Mouse (Mus musculus) spleen, embryonic (tissue): ENCODE data around the gene Tcea3.

Experiments
- CTCF ChIA-PET: fragments of 350-600 bp; sonication (Branson Sonifier 250); formaldehyde crosslinking; loops from one replicate; lab custom pipeline; 2022; lab: Charles Lee

Tcea3 gene

DNA sequence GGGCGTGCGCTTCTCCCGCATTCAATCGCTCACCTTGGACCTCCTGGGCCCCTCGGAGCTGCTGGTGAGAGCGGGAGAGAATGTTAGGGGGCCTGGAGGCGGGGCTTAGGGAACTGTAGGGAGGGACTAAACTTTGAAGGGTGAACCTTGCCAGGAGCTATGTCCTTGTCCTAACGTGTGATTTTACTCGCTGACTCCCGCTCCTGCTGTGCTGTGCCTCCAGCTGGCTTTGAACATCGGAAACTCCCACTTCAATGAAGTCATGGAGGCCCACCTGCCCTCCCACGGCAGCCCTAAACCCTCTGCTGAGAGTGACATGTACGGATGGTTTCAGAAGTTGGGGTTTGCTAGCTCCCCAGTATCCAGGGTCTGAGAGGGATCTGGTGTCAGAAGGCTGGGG, 8.9 kb upstream of the Tcea3 start:
- CTCF ChIA-PET = no interaction called here

DNA sequence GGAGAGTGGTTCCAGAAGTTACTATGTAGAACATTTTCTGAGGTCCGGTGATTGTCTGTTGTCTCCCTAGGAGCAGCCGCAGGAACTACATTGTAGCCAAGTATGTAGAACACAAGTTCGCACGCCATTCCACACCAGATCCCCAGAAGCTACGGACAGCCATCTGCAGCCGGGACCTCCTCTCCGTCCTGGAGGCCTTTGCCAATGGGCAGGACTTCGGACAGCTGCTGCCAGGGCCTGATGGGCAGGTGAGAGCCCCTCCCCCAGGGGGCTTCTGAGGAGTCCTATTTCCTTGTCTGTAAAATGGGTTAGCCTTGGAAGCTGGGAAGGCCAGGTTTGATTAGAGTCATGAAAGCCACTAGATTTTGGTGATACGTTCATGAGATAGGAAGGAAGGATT, 8.4 kb upstream of the Tcea3 start:
- CTCF ChIA-PET = no interaction called here

DNA sequence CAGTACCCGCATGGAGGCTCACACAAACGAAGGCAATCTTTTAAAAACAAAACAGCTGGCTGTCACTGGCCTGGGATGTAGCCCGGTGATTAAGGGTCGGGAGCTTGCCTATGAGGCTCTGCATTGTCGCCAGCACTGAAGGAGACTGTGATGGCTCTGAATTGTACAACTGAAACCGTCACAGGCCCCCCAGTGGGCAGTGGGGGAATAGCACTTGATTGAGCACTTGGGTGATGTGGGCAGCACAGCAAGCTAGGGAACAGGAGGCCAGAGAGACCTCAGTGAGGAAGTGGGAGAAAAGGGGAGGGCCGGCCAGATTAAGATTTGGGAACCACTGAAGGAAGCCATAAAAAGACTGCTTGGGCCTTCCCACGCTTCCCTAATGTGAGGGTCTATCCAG, 7.9 kb upstream of the Tcea3 start:
- CTCF ChIA-PET = no interaction called here

DNA sequence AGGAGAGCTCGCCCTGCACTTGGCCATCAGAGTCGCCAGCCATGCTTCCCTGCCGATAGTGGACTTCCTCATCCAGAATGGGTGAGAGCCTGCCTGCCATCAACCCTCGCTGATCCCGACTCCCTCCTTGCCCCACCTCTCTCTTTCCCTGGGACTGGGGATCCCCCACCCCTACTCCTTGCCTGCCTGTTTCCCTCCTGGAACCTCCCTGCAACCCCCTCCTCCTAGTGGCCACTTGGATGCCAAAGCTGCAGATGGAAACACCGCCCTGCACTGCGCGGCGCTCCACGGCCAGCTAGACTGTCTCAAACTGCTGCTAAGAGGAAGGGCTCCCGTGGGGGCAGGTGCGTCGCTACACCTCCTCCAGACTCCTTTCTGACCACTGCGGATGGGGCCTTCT, 7.4 kb upstream of the Tcea3 start:
- CTCF ChIA-PET = no interaction called here

DNA sequence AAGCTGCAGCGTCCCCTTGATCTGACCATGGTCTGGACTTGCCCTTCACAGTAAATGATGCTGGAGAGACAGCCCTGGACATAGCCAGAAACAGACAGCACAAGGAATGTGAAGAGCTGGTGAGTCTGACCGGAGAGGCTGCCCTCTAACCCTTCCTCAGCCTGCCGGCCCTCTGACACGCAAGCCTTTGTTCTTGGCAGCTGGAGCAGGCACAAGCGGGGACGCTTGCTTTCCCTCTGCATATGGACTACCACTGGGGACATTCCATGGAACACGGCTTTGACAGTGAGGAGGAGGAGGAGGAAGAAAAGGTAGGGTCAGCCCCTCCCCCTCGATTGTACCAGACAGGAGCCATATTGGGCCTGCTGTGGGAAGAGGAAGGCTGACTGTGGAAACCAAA, 6.6 kb upstream of the Tcea3 start:
- CTCF ChIA-PET = interaction anchor here (0.6 kb wide), 1 partner anchor 1978 kb away, joined by 5 read pairs; no protein-coding TSS in a partner anchor

DNA sequence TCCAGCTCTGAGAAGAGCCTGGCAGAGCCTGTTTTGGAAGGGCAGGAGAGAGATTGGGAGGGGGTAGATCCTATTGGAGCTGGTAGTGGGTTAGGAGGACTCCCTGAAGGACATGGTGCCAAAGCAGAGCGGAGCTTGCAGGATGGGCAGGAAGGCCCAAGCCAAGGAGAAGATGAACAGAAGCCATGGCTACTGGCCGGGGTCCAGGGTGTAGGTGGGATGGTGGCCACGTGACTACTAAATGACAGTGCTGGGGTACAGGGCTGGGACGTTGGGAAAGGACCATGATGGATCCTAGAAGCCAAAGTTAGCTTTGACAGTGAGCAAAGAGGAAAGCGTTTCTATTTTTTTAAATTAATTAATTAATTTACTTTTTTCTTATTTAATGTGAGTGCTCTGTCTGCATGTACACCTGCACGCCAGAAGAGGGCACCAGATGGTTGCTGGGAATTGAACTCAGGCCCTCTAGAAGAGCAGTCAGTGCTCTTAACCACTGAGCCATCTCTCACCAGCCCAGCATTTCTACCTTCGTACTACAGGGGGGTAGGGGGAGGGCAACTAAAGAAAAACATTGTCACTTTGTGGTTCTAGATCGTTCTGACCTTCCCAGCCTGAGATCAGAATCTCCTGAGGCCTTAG, 5.3 kb upstream of the Tcea3 start:
- CTCF ChIA-PET = interaction anchor here (0.7 kb wide), 1 partner anchor 7 kb away, joined by 3 read pairs; no protein-coding TSS in a partner anchor

DNA sequence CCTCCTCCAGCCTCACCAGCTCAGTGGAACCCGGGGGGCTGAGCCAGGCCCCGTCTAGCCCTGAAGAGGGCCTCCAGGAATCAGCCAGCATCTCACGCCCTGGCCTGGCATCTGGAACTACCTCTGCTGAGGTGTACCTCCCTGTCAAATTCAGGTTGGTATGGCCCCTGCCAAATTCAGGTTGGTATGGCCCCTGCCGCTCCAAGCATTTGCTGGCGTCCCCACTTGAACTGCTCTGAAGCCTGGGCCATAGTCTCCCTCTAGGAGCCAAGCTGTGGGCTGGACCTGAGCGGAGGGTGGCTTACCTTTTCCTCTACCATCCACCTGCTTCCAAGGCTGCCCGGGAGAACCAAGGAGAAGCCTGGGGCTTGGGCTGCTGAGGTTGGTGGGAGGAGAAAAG, 4.8 kb upstream of the Tcea3 start:
- CTCF ChIA-PET = interaction anchor here (0.7 kb wide), 1 partner anchor 7 kb away, joined by 3 read pairs; no protein-coding TSS in a partner anchor

DNA sequence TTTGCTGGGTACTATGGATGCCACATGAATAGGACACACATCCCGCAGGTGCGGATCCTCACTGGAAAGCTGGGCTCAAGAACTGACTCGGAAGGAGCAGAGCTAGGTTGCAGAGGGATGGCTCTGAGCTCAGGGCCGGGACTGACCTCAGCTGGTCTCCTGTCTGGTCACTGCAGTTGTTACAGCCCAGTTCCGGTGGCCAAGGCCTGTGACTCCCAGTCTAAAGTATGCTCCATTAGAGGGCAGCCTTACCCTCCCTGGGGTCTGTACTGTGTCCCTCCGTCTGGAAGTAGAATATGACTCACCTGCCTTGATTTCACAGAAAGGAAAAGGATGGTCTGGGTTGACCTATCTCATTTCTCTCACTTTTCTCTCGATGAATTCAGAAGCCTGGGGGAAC, 3.3 kb upstream of the Tcea3 start:
- CTCF ChIA-PET = no interaction called here

DNA sequence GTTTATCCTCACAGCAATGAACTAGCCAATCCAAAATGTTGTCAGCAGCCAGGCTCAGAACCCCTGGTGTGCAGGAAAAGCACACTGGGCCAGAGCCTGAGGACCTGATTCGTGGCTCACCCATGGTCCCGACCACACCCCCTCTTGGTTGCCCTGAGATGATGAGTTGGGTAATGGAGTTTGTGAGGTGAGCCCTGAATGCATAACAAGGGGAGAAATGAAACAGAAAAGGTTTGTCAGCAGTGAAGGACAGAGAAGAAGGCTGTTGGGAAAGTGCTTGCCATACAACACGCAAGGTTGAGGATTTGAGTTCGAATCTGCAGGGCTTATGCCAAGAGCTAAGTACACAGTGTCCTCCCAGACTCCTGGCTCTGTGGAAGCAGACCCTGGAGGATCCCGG, 1.8 kb upstream of the Tcea3 start:
- CTCF ChIA-PET = no interaction called here

DNA sequence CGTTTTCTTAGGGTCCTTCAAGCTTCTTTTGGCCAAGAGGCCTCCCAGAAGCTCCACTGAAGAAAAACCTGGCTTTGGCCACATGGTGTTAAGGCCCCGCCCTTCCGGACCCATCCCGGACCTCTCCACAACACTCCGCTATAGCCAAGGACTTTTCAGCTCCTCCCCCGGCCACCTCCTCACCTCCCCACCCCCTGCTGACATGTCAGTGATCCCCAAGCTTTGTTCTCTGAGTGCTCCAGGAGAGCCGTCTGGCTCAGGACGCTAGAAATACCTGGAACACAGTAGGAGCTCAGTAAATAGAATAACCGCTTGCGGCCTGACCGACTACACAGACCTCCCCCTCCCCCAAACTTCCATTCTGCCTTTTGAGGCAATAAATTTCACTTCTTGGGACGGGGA, 960 bp upstream of the Tcea3 start:
- CTCF ChIA-PET = interaction anchor here (0.6 kb wide), 2 partner anchors 151 to 1709 kb away, joined by 3 to 8 read pairs; no protein-coding TSS in a partner anchor

DNA sequence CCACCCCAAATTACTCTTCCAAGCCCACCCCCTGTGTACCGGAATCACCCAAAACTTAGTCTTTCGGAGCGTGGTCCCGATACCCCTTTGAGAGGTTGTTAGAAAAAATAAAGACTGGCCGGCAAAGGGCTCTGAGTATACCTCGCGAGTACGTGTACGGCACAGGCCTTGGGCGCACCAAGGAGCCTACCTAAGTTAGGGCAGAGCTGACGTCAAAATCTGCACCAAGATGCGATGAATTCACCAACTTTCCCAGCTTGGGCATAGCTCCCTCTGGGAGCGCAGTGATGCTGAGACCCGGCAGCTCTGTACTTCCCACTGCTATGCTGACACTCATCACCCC, 172 bp upstream of the Tcea3 start:
- CTCF ChIA-PET = interaction anchor here (0.6 kb wide), 1 partner anchor 13 kb away, joined by 3 read pairs; no protein-coding TSS in a partner anchor

DNA sequence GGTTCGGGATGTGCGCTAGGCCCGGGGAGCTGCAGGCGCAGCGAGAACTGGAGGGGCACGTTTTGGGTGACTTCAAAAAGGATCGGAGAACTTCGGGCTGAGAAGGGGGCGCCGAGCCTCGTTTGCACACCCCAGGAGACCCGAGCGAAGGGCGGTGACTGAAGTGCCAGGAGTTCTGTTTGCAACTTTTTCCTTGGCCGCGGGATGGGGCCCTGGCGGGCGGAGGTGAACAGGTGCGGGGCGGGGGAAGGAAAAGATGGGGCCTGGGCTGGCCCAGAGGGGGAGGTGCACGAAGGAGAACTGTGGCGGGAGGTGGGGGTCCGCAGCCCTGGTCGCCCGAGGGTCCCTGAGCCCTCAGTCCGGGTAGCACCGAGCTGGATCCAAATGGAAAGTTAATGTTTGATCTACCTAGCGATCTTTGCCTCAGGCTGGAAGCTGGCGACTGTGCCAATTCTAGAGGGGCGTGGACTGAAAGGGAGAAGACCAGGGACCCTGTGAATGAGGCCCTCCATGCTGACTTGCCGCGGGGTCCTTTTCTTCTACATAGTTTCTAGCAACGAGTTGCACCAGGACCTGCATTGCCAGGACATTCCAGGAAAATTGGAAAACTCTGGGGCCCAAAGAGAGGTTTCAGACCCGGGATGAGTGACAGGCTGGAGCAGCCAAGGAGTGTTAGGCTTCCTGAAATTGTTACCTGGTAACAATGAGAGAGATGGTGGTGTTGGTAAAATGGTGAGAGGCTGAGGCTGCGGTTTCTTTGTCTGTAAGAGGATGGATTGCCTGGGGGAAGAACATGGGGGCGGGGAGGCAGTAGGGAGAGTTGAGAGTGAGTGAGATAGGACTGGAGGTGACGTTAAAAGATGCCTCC, 1.2 kb downstream of the Tcea3 start:
- CTCF ChIA-PET = no interaction called here

DNA sequence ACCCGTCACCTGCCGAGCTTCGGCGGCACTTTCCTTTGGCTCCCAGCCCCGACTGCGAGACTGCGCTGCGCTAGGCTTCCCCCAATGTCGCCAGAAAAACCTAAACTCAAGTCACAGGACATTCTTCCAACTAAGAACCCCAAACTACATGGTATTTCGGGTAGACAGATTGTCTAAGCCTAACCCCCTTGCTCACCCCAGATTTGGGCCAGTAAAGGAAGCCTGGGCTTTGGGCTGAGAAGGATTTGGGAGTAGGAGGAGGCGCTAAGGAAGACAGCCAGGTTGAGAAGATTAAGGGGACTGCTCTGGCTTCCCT, 1.8 kb downstream of the Tcea3 start:
- CTCF ChIA-PET = no interaction called here

DNA sequence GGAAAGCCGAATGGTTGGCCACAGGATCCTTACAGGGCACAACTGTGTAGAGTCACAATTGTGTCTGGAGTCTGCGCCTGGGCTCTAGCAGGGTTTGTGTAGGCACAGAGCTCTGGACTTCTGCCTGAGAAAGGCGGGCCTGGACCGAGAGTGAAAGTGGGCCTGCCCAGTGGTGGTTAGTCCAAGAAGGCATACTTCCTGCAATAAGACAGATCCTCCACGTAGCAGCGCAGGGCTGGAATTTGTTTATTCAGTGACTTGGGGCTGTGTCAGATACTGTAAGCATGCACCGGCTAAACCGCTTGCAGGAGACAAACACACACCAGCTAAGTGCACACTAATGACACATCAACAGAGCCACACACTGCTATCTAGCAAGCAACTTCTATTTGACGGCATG, 2.3 kb downstream of the Tcea3 start:
- CTCF ChIA-PET = no interaction called here

DNA sequence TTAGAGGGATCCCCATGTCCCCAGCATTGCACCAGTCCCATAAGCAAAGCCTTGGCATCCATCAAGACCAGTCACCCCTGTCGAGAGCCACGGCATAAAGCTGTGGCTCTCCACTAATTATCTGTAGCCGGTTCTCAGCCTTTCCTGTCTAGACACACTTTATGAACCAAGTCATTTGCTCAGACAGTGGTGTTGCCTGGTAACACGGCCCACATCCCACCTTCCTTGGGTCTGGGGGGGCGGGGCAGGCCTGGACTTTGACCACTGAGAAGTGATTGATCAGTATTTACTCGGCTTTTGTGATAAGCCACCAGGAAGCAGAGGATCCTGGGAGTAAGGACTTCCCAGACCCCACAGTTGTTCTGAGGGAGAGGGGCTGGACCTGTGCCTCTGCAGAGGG, 8.4 kb downstream of the Tcea3 start:
- CTCF ChIA-PET = no interaction called here

DNA sequence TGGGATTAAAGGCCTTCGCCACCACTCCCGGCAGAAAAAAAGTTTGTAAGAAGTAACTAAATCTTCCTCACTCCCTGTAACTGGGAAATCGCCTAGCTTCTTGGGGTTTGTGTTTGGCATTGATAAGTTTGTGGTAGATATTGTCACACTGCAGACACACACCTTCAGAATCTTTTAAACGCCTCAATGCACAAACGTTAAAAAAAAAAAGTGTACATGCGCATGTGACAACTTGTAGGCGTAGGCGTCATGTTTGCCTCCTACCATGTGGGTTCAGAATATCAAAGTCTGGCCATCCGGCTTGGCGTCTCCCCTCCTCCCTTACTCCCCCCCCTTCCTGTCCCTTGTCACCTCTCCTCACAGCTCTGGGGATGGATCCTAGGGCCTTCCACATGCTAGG, 9.2 kb downstream of the Tcea3 start:
- CTCF ChIA-PET = no interaction called here

DNA sequence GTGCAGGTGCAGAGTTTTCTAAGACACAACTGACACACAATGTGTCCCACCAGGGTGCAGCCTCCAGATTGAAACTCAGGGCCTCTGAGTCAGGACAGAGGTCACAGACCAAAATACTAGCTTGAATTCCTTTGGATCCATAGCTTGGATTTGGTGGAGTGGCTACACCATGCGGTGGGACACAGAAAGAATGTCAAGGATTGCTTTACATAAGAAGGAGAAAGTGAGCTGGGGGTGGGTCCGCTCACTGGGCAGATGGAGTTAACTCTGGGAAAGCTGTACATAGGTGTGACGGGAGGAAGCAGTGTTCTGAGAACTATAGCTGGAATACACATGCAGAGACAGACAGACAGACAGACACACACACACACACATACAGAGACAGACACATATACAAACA, 12.4 kb downstream of the Tcea3 start:
- CTCF ChIA-PET = no interaction called here

DNA sequence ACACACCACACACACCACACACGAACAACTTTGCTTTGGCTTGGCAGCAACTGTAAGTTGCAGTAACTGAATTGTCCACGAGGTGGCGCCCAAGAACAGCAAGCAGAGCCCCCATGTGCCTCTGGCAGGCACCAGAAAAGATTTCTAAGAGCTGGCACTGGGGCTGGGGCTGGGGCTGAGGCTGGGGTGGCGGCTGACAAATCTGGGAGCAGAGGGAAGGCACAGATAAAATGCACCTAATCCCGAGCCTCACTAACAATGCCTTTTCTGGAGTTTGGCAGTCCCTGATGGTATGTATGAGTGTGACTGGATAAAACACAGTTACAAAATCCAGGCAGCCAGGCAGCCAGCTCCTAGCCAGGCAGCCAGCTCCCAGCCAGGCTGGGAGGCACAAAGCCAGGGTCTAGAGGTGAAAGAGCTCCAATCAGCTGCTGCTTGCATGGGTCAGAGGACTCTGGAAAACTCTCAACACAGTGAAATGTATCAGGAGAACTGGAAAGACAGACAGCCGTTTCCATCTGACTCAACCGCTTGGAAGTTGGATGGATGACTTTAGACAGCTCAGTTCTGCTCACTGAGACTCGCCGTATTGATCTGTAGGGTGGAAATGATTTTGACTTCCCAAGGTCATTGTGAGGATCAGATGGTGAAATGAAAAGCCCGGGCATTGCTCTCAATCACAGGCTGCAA, 13.1 kb downstream of the Tcea3 start:
- CTCF ChIA-PET = interaction anchor here (0.7 to 0.9 kb wide), 2 partner anchors 13 to 52 kb away, joined by 3 read pairs; partner anchors contain the start of gene Tcea3

DNA sequence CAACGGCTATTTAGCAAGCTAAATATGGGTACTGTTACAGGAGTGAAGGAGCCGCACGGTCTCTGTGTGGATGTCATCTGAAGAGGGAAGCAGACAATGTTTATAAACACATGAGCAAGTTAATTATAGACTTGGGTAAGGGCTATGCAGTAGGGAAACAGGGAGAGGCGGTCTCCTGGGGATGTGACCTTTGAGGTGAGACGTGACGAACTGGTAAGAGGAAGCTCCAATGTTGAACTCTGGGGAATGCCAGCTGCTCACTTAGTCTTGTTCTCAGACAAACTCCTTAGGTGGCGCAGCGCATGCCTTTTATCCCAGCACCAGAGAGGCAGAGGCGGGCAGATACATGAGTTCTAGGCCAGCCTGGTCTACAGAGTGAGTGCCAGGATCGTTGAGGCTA, 14.4 kb downstream of the Tcea3 start:
- CTCF ChIA-PET = interaction anchor here (0.7 kb wide), 1 partner anchor 75 kb away, joined by 5 read pairs; no protein-coding TSS in a partner anchor

DNA sequence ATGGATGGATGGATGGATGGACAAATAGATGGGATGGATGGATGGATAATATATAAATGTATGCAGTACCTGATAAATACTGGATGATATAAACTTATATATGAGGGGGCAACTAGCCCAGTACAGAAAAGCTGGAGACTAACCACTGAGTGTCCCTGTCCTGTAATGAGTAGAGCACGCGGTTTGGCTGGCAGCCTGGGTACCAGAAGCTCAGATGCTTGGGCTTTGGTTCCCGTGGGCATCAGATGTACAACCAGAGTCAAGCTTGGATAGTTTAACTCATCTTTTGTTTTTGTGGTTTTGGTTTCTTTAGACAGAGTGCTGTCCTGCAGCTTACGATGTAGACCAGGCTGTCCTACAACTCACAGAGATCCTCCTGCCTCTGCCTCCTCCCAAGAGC, 16.0 kb downstream of the Tcea3 start:
- CTCF ChIA-PET = no interaction called here

DNA sequence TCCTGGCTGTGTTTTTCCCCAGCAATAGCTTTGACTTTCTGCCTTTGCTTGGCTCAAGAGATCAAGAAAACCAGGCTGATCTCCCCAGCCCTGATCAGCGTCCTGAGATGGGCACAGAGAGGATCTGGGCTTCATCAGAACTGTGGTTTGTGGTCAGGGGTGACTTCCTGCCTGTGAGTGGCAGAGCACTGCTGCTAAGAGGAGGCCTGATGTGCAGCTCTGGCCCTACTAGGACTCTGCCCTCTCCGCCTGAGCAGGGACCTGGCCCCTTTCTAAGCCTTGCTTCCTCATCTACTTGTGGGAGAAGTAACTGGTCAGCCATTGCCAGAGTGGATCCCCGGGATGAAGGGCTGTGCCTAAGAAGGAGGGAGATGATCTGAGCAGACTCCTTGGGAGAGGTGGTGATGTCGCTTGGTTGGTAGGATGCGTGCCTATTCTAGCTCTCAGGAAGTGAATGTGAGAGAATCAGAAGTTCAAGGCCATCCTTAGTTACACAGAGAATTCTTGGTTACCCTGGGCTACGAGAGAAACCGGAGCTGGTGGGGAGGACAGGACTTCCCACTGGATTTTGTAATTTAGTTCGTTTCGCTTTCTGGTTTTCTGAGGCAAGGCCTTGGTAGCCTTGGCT, 19.3 kb downstream of the Tcea3 start:
- CTCF ChIA-PET = no interaction called here

DNA sequence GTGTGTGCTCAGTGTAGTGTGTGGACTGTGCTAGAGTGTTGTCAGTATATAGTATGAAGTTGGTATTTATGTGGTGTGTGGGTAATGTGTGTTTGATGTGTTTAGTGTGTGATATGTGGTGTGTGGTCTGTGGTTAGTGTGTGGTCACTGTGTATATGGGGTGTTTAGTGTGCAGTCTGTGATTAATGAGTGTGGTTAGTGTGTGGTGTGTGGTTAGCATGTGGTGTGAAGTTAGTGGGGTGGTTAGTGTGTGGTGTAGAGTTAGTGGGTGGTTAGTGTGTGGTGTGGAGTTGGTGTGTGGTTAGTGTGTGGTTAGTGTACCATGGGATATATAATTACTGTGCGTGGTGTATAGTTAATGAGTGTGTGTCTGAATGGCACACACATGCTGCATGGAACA, 21.4 kb downstream of the Tcea3 start:
- CTCF ChIA-PET = no interaction called here
